Mouse (Mus musculus) kidney, postnatal 14 days (tissue): ENCODE measurements around the gene Trmt1.

ENCODE experiments used
- DNase-seq: peaks from one replicate; pipeline ENCODE4 v3.0.0; 2022; ENCODE audit warnings: mixed read lengths

Gene Trmt1

GRCm38 (mm10) chr8:84711312-84711711 is 25.2 kb downstream of the Trmt1 start:
- no peak for DNase-seq

GRCm38 (mm10) chr8:84711933-84712758 is 26.0 kb downstream of the Trmt1 start:
- peak; percentile 65 for DNase-seq

- no peak for DNase-seq
Measured at GRCm38 (mm10) chr8:84712759-84713120, 26.6 kb downstream of the Trmt1 start.

- no peak for DNase-seq
Measured at GRCm38 (mm10) chr8:84713381-84713780, 27.3 kb downstream of the Trmt1 start.

- DNase-seq = no peak
Measured at GRCm38 (mm10) chr8:84714161-84714560, 28.1 kb downstream of the Trmt1 start.

GRCm38 (mm10) chr8:84715893-84716468 is 29.9 kb downstream of the Trmt1 start:
- no peak for DNase-seq

GRCm38 (mm10) chr8:84716790-84717189 is 30.7 kb downstream of the Trmt1 start:
- DNase-seq = no peak

- no peak for DNase-seq
Measured at GRCm38 (mm10) chr8:84718476-84718875, 32.4 kb downstream of the Trmt1 start.

GRCm38 (mm10) chr8:84718959-84719690 is 33.0 kb downstream of the Trmt1 start:
- no peak for DNase-seq

- no peak for DNase-seq
Measured at GRCm38 (mm10) chr8:84722530-84722849, 36.4 kb downstream of the Trmt1 start.

- peak; percentile 84 for DNase-seq
Measured at GRCm38 (mm10) chr8:84722850-84723570, 36.9 kb downstream of the Trmt1 start, which contains the start of gene G430095P16Rik. G430095P16Rik (plus strand) TSS chr8:84723007.

- no peak for DNase-seq
Measured at GRCm38 (mm10) chr8:84723571-84723900, 37.4 kb downstream of the Trmt1 start.

- no peak for DNase-seq
Measured at GRCm38 (mm10) chr8:84724683-84725082, 38.6 kb downstream of the Trmt1 start.

GRCm38 (mm10) chr8:84725246-84725940 is 39.3 kb downstream of the Trmt1 start:
- no peak for DNase-seq

- peak; percentile 71 for DNase-seq
Measured at GRCm38 (mm10) chr8:84725941-84726259, 39.8 kb downstream of the Trmt1 start.

- no peak for DNase-seq
Measured at GRCm38 (mm10) chr8:84728474-84728873, 42.4 kb downstream of the Trmt1 start.

GRCm38 (mm10) chr8:84729921-84730362 is 43.8 kb downstream of the Trmt1 start:
- peak; percentile 63 for DNase-seq

- DNase-seq = no peak
Measured at GRCm38 (mm10) chr8:84730541-84731370, 44.6 kb downstream of the Trmt1 start.

- DNase-seq = no peak
Measured at GRCm38 (mm10) chr8:84731371-84732177, 45.5 kb downstream of the Trmt1 start.

GRCm38 (mm10) chr8:84732545-84732944 is 46.4 kb downstream of the Trmt1 start:
- no peak for DNase-seq

- no peak for DNase-seq
Measured at GRCm38 (mm10) chr8:84732996-84733395, 46.9 kb downstream of the Trmt1 start.
